Mouse (Mus musculus): ENCODE measurements around the gene Npr2.

- TF ChIP-seq CTCF (IDR thresholded peaks at IDR 0.05; ENCODE audit: extremely low read depth, insufficient read depth, low read length) (no peak), POLR2A (IDR thresholded peaks at IDR 0.05; ENCODE audit: extremely low read depth, insufficient read depth, low read length) (no peak)
These were observed 46.8 kb downstream of the Npr2 start for GRCm38 (mm10) chr4:43678541-43678940.
